Mouse (Mus musculus) gastrocnemius, adult 18-20 months (tissue): Measurements from ENCODE around the gene Cacng6. TPM values are rescaled to one million over a fixed set of nuclear protein-coding genes. Genes with fewer than 3 reads are reported as not detected.
"Not testable (repeated sequence)": the region's sequence is repeated elsewhere in the genome, so short reads cannot be mapped to it uniquely, and the experiment has no call there.

ENCODE experiments used
- DNase-seq: peaks from one replicate; pipeline ENCODE4 v3.0.0; 2021; ENCODE audit warnings: low spot score
- long read RNA-seq, 2 experiments: library from polyadenylated mRNA; stranded (forward); transcript quantifications; one replicate each; pipeline ENCODE4 v2.0.0; 2021
- total RNA-seq, 2 experiments: library from RNA; stranded (reverse); gene quantifications; 2 replicates each; pipeline ENCODE4 v1.2.3; 2021

The Cacng6 gene
- total RNA-seq: 100 to 1,000 TPM; 125 to 129 TPM
- long read RNA-seq, experiment 1, transcript Cacng6-201 (3 exons, 868 nt): minor isoform, 29 of 392 reads
- long read RNA-seq, experiment 1, transcript Cacng6-202 (4 exons, 1,977 nt): major isoform, 321 of 392 reads
- long read RNA-seq, experiment 1, partial matches to known transcripts: 10 of 392 reads
- long read RNA-seq, experiment 1, other reads (novel, unspliced or antisense): 32 of 392 reads
- long read RNA-seq, experiment 2, transcript Cacng6-202 (4 exons, 1,977 nt): major isoform, 259 of 322 reads
- long read RNA-seq, experiment 2, transcript Cacng6-201 (3 exons, 868 nt): minor isoform, 24 of 322 reads
- long read RNA-seq, experiment 2, partial matches to known transcripts: 22 of 322 reads
- long read RNA-seq, experiment 2, other reads (novel, unspliced or antisense): 17 of 322 reads

DNA sequence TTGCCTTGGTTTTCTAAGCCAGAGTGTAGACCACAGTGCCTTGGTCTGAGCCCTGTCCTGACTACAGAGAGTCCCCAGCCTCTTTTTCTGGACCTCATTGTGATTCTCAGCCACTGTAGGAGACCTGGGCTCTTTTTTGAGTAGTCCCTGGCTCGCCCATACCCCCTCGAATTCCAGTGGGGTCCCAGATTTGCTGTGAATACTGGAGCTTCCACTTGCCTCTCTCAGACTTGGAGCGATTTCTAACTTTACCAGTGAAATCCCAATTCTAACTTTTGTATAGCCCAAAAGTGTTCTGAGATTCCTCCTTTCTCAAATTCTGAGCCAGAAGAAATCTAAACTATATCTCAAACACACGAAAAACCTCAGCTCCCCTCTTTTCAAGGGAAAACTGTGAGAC, at the start of gene Cacng6:
Cacng6 (plus strand) TSS at position 301 of the 400 bp plus-strand sequence.
- no peak for DNase-seq

DNA sequence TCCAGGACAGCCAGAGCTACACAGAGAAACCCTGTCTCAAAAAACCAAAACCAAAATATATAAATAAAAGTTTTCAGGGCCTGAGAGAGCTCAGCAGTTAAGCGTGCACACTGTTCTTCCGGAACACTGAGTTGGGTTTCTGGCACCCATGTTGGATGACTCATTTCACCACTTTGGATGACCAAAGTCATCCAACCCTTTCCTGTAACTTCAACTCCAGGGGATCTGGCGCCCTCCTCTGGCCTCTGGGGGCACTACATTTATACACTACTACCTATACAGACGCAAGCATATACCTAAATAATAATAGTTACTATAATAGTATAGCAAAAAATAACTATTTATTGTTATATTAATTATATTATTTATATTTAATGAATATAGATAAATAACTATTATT, 47.2 kb upstream of the Cacng6 start:
- DNase-seq: peak; percentile 72

DNA sequence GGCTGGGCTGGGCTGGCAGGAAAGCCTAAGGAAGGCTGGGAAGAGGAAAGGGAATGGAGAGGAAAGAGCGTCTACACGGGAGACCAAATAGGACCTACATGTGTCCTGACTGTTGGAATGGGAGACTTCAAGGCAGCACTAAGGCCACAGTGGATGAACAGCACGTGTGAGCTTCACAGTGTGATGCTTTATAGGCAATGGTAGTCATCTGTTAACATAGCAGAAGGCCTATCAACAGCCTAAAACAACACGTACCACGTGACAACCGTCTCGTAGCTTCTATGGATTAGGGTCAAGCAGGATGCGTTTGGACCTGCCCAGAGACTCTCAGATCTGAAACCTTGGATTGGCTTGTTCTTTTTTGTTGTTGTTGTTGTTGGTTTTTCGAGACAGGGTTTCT, 41.9 kb upstream of the Cacng6 start:
- no peak for DNase-seq

DNA sequence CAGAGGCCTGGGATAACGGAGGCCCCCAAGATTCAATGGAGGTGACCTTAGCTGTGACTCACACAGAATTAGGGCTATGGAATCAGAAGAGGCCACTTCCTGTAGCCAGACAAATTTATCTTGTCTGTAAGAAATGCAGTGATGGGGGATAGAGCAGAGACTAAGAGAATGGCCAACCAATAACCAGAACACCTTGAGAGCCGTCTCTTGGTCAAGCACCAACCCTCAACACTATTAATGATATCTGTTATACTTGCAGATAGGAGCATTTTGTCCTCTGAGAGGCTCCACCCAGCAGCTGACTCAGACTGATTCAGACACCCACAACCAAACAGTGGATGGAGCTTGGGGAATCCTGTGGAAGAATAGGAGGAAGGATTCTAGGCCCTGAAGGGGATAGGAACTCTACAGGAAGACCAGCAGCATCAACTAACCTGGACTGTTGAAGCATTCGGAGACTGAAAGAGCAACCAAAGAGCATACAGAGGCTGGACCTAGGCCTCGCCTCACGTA, 39.1 kb upstream of the Cacng6 start:
- no peak for DNase-seq

DNA sequence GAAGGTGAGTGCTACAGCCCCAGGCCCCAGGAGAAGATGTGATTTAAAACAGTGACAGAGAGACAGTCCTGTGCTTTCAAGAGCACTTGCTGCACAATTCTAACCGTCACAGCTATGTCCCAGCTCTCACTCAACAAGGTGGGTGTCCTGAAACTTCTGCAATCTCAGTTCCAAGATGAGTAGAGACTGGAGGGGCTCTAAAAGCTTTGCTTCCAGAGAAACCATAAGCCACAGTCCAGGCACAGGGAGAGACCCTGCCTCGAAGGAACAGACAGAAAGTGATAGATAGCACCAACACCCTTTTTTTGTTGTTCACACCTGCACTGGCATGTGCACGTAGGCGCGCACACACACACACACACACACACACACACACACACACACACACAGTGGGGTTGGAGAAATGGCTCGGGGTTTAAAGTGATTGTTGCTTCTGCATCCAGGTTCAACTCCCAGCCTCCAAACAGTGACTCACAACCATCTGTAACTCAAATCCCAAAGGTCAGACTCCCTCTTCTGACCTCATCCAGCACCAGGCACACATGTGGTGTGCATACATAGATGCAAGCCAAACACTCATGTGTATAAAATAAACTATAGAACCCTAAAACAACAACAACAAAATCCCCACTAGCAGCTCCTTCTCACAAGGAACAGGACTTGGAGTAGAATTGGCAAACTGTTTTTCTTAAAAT, 37.8 kb upstream of the Cacng6 start:
- DNase-seq: no peak

GRCm38 (mm10) chr7:3387761-3388160, 36.2 kb upstream of the Cacng6 start:
- no peak for DNase-seq

GRCm38 (mm10) chr7:3388885-3389284, 35.1 kb upstream of the Cacng6 start:
- no peak for DNase-seq

DNA sequence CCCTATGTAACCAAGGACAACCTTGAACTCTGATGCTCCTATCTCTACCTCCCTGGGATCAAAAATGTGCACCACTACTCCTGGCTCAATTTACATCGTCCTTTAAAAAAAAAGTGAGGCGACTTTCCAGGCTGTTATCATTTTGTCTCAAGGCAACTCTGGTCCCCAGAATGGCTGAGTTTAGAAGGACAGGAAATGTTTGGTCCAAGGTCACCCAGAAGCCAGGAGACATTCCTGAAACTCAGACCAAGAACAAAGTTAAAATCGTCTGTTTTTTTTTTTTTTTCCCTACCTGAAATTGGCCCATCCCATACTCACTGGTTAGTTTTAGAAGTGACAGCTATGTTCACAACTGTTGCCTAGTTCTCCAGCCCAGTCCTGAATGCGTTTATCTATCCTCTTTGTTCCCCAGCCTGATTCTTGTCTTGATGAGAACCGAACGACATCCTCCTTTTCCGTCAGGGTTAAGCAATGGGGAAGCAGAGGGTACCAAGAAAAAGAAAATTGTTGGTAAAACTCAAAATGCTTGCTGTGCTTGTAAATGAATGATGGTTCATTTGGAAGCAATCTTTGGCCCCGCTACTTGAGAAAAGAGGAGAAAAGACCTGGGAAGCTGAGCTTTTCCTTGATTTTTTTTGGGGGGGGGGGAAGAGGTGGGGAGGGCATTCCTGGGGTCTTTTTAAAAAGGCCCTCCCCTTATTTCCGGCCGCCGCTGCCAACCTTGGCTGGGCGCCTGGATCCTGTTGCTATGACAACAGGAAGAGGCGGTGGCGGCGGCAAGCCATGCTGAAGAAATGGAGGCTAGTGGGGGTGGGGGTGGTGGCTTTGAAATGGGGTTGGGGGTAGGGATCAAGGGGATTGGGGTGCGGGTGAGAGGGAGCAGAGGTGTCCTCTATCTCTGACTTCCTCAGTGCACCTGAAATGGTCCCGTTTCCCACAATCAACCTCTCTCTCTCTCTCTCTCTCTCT, 34.3 kb upstream of the Cacng6 start:
- DNase-seq: no peak

DNA sequence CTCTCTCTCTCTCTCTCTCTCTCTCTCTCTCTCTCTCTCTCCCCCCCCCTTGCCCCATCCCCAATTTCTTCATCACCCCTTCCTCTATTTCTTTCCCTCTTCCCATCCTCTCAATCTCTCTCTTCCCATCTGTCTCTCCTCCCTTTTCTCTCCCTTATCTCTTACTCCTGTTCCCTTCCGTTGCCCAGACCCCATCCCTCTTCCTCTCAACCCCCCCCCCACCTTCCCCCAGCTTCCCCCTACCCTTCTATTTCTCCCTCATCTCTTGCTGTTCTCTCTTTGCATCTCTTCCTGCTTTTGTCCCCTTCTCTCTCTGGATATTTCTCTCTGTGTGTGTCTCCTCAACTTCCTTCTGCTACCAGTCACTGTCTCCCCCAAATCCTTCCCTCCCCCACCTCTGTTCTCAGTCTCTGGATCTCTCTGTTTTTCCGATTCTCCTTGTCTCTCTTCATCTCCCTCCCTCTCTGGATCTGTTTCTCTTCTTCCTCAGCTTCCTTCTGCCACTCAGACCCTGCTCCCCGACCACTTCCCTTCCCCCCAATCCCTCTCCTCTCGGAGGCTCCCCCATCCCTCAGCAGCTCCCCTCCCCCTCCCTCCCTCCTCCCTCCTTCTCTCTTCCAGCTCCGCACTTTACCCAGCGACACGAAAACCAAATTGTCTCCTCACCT, 33.4 kb upstream of the Cacng6 start, which contains the start of gene Cacng8:
Cacng8 (plus strand) TSS at position 271 of the 668 bp plus-strand sequence.
- no peak for DNase-seq

DNA sequence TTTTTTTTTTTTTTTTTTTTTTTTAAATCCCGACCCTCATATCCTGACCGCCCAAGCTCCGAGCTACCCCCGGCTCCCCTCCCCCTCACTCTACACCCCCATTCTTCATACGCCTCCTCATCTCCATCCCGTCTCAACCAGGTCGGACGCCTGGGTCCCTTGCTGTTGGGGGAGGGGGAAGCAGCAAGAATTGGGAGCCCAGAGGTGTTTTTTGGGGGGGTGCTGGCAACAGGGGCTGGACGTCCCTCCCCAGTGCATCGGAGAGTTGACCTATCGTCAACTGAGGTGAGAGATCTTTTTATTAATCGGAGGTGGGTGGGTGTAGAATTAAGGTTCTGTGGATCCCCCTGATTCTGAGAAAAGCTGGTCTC, 32.9 kb upstream of the Cacng6 start:
- no peak for DNase-seq

- DNase-seq: no peak
Measured at GRCm38 (mm10) chr7:3391809-3392208, 32.2 kb upstream of the Cacng6 start.

- DNase-seq: no peak
Measured at GRCm38 (mm10) chr7:3397355-3397754, 26.6 kb upstream of the Cacng6 start.

DNA sequence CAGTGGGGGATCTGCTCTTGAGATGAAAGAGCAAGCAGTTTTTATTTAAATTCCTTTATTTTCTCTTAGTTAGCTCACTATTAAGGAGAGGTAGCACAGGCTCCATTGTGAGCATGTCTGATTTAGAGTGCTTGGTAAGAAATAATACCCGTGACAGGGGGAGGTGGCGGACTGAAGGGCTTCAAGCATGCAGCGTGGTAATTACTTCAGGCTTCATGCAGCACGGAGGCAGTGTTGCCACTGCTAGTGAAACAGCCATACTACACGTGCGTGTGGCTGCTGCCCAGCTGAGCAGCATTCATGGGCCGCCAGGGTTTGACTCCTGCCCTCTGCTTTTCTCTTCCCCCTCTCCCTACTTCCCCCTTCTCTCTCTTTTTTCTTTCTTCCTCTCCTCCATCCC, 26.2 kb upstream of the Cacng6 start:
- no peak for DNase-seq

- DNase-seq: not testable (repeated sequence)
Measured at GRCm38 (mm10) chr7:3398363-3398762, 25.6 kb upstream of the Cacng6 start.

DNA sequence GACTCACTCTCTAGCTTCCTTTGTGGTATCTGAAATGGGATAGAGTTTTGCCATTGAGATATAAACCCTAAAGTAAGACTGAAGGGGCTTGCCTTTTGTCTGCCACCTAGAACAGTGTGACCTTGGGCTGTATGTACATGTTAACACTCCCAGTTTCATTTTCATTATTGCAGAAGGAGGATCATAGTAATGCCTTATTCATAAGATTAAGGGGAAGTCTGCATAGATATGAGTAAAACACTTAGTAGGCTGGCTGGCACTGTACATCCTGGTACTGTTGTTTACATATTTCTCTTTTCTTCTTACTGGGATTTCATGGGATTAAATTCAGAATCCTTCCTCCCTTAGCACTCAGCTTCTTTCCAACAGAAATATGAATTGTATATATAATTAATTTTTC, 24.1 kb upstream of the Cacng6 start:
- DNase-seq: no peak

GRCm38 (mm10) chr7:3409729-3410520, 14.1 kb upstream of the Cacng6 start:
- no peak for DNase-seq

GRCm38 (mm10) chr7:3411160-3411941, 12.6 kb upstream of the Cacng6 start:
- no peak for DNase-seq

DNA sequence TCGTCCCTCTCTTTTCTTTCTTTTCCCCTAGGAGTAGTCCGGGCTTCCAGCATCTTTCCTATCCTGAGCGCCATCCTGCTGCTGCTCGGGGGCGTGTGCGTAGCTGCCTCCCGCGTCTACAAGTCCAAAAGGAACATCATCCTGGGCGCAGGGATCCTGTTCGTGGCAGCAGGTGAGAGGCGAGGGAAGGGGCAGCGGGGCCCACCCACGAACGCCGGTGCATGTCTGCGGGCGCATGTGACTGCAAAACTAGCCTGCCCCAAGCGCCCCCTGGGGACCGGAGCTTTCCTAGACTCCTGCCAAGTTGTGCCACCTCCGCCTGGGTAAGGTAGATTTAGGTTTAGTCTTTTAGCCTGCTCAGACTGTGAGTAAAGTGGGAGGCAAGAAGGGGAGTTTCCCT, 12.0 kb upstream of the Cacng6 start:
- DNase-seq: no peak

DNA sequence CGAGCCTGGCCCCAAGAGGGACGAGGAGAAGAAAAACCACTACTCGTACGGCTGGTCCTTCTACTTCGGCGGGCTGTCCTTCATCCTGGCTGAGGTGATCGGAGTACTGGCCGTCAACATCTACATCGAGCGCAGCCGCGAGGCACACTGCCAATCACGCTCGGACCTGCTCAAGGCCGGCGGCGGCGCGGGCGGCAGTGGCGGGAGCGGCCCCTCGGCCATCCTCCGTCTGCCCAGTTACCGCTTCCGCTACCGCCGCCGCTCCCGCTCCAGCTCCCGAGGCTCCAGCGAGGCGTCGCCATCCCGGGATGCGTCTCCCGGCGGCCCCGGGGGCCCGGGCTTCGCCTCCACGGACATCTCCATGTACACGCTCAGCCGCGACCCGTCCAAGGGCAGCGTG, 9.1 kb upstream of the Cacng6 start:
- no peak for DNase-seq
